Mouse (Mus musculus): ENCODE data around the gene Cldn9. TPM values are rescaled to one million over a fixed set of nuclear protein-coding genes. Genes with fewer than 3 reads are reported as not detected.

Cldn9 gene
- polyA plus RNA-seq, 1 experiment from 2014 or later = not detected

- WGBS (ENCODE audit: missing documents) = 4% methylated on average over 97 of the region's 101 CpGs
Observed at GRCm38 (mm10) chr17:23699131-23700077, 15.6 kb upstream of the Cldn9 start.

GRCm38 (mm10) chr17:23695801-23696200 lies 12.0 kb upstream of the Cldn9 start:
- Histone ChIP-seq H3K79me2 (ENCODE audit: inconsistent target) (no peaks in the 10 kb centered on the region), H3K4me3 (ENCODE audit: inconsistent target) (no peak overlapping the region), H3K27ac (no peak overlapping the region), H3K36me3 (ENCODE audit: inconsistent target) (no peaks in the 10 kb centered on the region)
- WGBS (ENCODE audit: missing documents) = 78% methylated on average over 2 of the region's 3 CpGs

More at GRCm38 (mm10) chr17:23699131-23700077, 15.6 kb upstream of the Cldn9 start:
- no peak overlapping the region for H3K27ac ChIP-seq
- H3K4me3 ChIP-seq (ENCODE audit: inconsistent target) = no peak overlapping the region
- H3K79me2 ChIP-seq (ENCODE audit: inconsistent target) = no peaks in the 10 kb centered on the region
- no peaks in the 10 kb centered on the region for H3K36me3 ChIP-seq (ENCODE audit: inconsistent target)

- Histone ChIP-seq H3K36me3 (ENCODE audit: inconsistent target) (no peaks in the 10 kb centered on the region), H3K4me3 (ENCODE audit: inconsistent target) (no peak overlapping the region), H3K27ac (no peak overlapping the region), H3K79me2 (ENCODE audit: inconsistent target) (no peaks in the 10 kb centered on the region)
- WGBS (ENCODE audit: missing documents) = 94% methylated on average over 1 of the region's 1 CpGs
Observed at GRCm38 (mm10) chr17:23694491-23694890, 10.7 kb upstream of the Cldn9 start.

GRCm38 (mm10) chr17:23683226-23683625 lies 600 bp downstream of the Cldn9 start:
- no peaks in the 10 kb centered on the region for H3K79me2 ChIP-seq (ENCODE audit: inconsistent target)
- WGBS (ENCODE audit: missing documents) = 61% methylated on average over 14 of the region's 15 CpGs

GRCm38 (mm10) chr17:23682530-23682929 lies 1.3 kb downstream of the Cldn9 start:
- H3K79me2 ChIP-seq (ENCODE audit: inconsistent target) = no peaks in the 10 kb centered on the region
- no peak overlapping the region for H3K4me3 ChIP-seq (ENCODE audit: inconsistent target)
- WGBS (ENCODE audit: missing documents) = 97% methylated on average over 3 of the region's 3 CpGs
- no peaks in the 10 kb centered on the region for H3K36me3 ChIP-seq (ENCODE audit: inconsistent target)
- no peak overlapping the region for H3K27ac ChIP-seq

More at GRCm38 (mm10) chr17:23683226-23683625, 600 bp downstream of the Cldn9 start:
- H3K36me3 ChIP-seq (ENCODE audit: inconsistent target) = no peaks in the 10 kb centered on the region
- H3K4me3 ChIP-seq (ENCODE audit: inconsistent target) = no peak overlapping the region
- H3K27ac ChIP-seq = no peak overlapping the region

- WGBS (ENCODE audit: missing documents) = 94% methylated on average over 4 of the region's 4 CpGs
- Histone ChIP-seq H3K27ac (no peak overlapping the region), H3K79me2 (ENCODE audit: inconsistent target) (no peaks in the 10 kb centered on the region)
Observed at GRCm38 (mm10) chr17:23682092-23682491, 1.7 kb downstream of the Cldn9 start.

GRCm38 (mm10) chr17:23681086-23681485 lies 2.7 kb downstream of the Cldn9 start:
- Histone ChIP-seq H3K36me3 (ENCODE audit: inconsistent target) (no peaks in the 10 kb centered on the region), H3K4me3 (ENCODE audit: inconsistent target) (no peak overlapping the region), H3K79me2 (ENCODE audit: inconsistent target) (no peaks in the 10 kb centered on the region), H3K27ac (no peak overlapping the region)
- 73% methylated on average over 8 of the region's 10 CpGs for WGBS (ENCODE audit: missing documents)

More at GRCm38 (mm10) chr17:23682092-23682491, 1.7 kb downstream of the Cldn9 start:
- Histone ChIP-seq H3K4me3 (ENCODE audit: inconsistent target) (no peak overlapping the region), H3K36me3 (ENCODE audit: inconsistent target) (no peaks in the 10 kb centered on the region)

GRCm38 (mm10) chr17:23680336-23680735 lies 3.5 kb downstream of the Cldn9 start:
- H3K27ac ChIP-seq = no peak overlapping the region
- H3K4me3 ChIP-seq (ENCODE audit: inconsistent target) = no peak overlapping the region
- no peaks in the 10 kb centered on the region for H3K36me3 ChIP-seq (ENCODE audit: inconsistent target)
- 86% methylated on average over 9 of the region's 9 CpGs for WGBS (ENCODE audit: missing documents)
- H3K79me2 ChIP-seq (ENCODE audit: inconsistent target) = no peaks in the 10 kb centered on the region

GRCm38 (mm10) chr17:23679127-23679835 lies 4.5 kb downstream of the Cldn9 start, which contains the start of gene Cldn6:
Cldn6 (plus strand) TSS chr17:23679249.
- WGBS (ENCODE audit: missing documents) = 21% methylated on average over 38 of the region's 38 CpGs
- H3K27ac ChIP-seq = no peak within 1 kb of the TSS
- no peaks in the 10 kb centered on the region for H3K36me3 ChIP-seq (ENCODE audit: inconsistent target)
- H3K79me2 ChIP-seq (ENCODE audit: inconsistent target) = peaks cover 8% of the 10 kb centered on the region; the same call in 1 of the 2 replicates
- H3K4me3 ChIP-seq (ENCODE audit: inconsistent target) = no peak within 1 kb of the TSS

- H3K27ac ChIP-seq = peak within 1 kb of the TSS; percentile 24; the same call in 1 of the 2 replicates
- H3K4me3 ChIP-seq (ENCODE audit: inconsistent target) = peak within 1 kb of the TSS; percentile 65
- peaks cover 18% of the 10 kb centered on the region; the same call in 1 of the 2 replicates for H3K79me2 ChIP-seq (ENCODE audit: inconsistent target)
- no peaks in the 10 kb centered on the region for H3K36me3 ChIP-seq (ENCODE audit: inconsistent target)
- under 1% methylated on average over 33 of the region's 34 CpGs for WGBS (ENCODE audit: missing documents)
Observed at GRCm38 (mm10) chr17:23677236-23677679, 6.6 kb downstream of the Cldn9 start, which contains the start of gene Tnfrsf12a. Tnfrsf12a (minus strand) TSS chr17:23677468.

GRCm38 (mm10) chr17:23676473-23677031 lies 7.3 kb downstream of the Cldn9 start:
- no peaks in the 10 kb centered on the region for H3K36me3 ChIP-seq (ENCODE audit: inconsistent target)
- H3K79me2 ChIP-seq (ENCODE audit: inconsistent target) = peaks cover 18% of the 10 kb centered on the region; the same call in 1 of the 2 replicates
- H3K27ac ChIP-seq = peak overlapping the region; percentile 24; the same call in 1 of the 2 replicates
- peak overlapping the region; percentile 65 for H3K4me3 ChIP-seq (ENCODE audit: inconsistent target)
- 0% methylated on average over 37 of the region's 37 CpGs for WGBS (ENCODE audit: missing documents)

GRCm38 (mm10) chr17:23675564-23676281 lies 8.1 kb downstream of the Cldn9 start:
- Histone ChIP-seq H3K36me3 (ENCODE audit: inconsistent target) (no peaks in the 10 kb centered on the region), H3K27ac (peak overlapping the region; percentile 17), H3K4me3 (ENCODE audit: inconsistent target) (peak overlapping the region; percentile 65), H3K79me2 (ENCODE audit: inconsistent target) (peaks cover 18% of the 10 kb centered on the region; the same call in 1 of the 2 replicates)
- 11% methylated on average over 15 of the region's 15 CpGs for WGBS (ENCODE audit: missing documents)

- WGBS (ENCODE audit: missing documents) = 64% methylated on average over 5 of the region's 5 CpGs
- no peaks in the 10 kb centered on the region for H3K36me3 ChIP-seq (ENCODE audit: inconsistent target)
- no peak overlapping the region for H3K4me3 ChIP-seq (ENCODE audit: inconsistent target)
- H3K79me2 ChIP-seq (ENCODE audit: inconsistent target) = peaks cover 18% of the 10 kb centered on the region; the same call in 1 of the 2 replicates
- no peak overlapping the region for H3K27ac ChIP-seq
Observed at GRCm38 (mm10) chr17:23675127-23675526, 8.7 kb downstream of the Cldn9 start.
